Mouse (Mus musculus) liver, embryonic 14.5 days (tissue): Measurements from ENCODE around the gene Prkar2a.

Source experiments
- CTCF ChIP-seq: IDR thresholded peaks from 2 replicates; pipeline ENCODE4 v1.5.1; 2016; ENCODE audit warnings: antibody characterized with exemption, low read depth, control low read depth
- EP300 ChIP-seq: IDR thresholded peaks from 2 replicates; pipeline ENCODE4 v1.6.1; 2016; ENCODE audit warnings: antibody characterized with exemption, low read depth

DNA sequence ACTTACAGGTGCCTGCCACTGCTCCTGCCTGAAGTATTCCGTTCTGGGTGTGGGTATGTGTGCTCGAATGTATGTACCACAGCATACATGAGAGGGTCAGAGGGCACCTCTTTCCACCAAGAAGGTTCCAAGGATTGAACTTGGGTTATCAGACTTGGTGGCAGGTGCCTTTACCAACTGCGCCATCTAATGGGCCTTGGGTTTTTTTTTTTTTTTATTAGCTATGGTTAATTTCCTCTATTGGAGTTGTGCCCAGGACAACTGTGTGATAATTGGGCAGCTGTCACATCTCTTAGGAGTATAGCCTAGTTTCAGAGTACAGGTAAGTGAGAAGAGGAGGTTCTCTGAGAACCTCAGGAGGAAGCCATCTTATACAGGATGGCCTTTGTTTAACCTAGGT is 110.5 kb downstream of the Prkar2a start:
- 0 out of 2 replicates have a peak, but pooled peaks have one; percentile 13 for TF ChIP-seq CTCF
- TF ChIP-seq EP300: no peak
